Mouse (Mus musculus): ENCODE measurements around the gene Fancb. TPM values are rescaled to one million over a fixed set of nuclear protein-coding genes. Genes with fewer than 3 reads are reported as not detected.

The Fancb gene
- 7.2 and 7.7 TPM in 2 replicates for polyA plus RNA-seq (2015; fragmentation: Nextera tagmentation; extraction: Ambion mirVana)

GRCm38 (mm10) chrX:164980193-164980775, at the start of gene Fancb, which contains the start of gene Mospd2:
Fancb (plus strand) TSS chrX:164980592.
Mospd2 (minus strand) TSS chrX:164980375.
- WGBS: 12% methylated on average over 24 of the region's 26 CpGs
- Histone ChIP-seq H3K27ac (peak within 1 kb of the TSS; percentile 48; the same call in 1 of the 2 replicates), H3K4me2 (peak within 1 kb of the TSS; percentile 58), H3K9ac (peak within 1 kb of the TSS; percentile 65), H3K4me3 (peak within 1 kb of the TSS; percentile 52), H3K4me1 (peaks cover 11% of the 10 kb centered on the region), H3K9me3 (replicated peaks) (no peaks in the 10 kb centered on the region), H3K36me3 (ENCODE audit: poor library complexity, severe bottlenecking) (no peaks in the 10 kb centered on the region), H3K27me3 (no peaks in the 10 kb centered on the region)
- ATAC-seq: peak; percentile 100

- no peaks in the 10 kb centered on the region for H3K4me1 ChIP-seq
- H3K4me3 ChIP-seq: no peak overlapping the region
- no peak overlapping the region for H3K9ac ChIP-seq
- no peak overlapping the region for H3K27ac ChIP-seq
- no peaks in the 10 kb centered on the region for H3K27me3 ChIP-seq
- peaks cover 15% of the 10 kb centered on the region for H3K36me3 ChIP-seq (ENCODE audit: poor library complexity, severe bottlenecking)
- no peak for ATAC-seq
- H3K9me3 ChIP-seq (replicated peaks): no peaks in the 10 kb centered on the region
- 97% methylated on average over 5 of the region's 5 CpGs for WGBS
- H3K4me2 ChIP-seq: no peak overlapping the region
Observed at GRCm38 (mm10) chrX:164941540-164941939, 38.9 kb upstream of the Fancb start.

GRCm38 (mm10) chrX:164951858-164952576, 28.4 kb upstream of the Fancb start:
- 76% methylated on average over 11 of the region's 11 CpGs for WGBS

GRCm38 (mm10) chrX:164952601-164953375, 27.6 kb upstream of the Fancb start:
- Histone ChIP-seq H3K36me3 (ENCODE audit: poor library complexity, severe bottlenecking) (0 out of 2 replicates have a peak, but pooled peaks cover 6% of the 10 kb centered on the region), H3K9me3 (replicated peaks) (no peaks in the 10 kb centered on the region), H3K4me2 (no peak overlapping the region), H3K27ac (no peak overlapping the region), H3K9ac (no peak overlapping the region), H3K4me3 (no peak overlapping the region), H3K4me1 (no peaks in the 10 kb centered on the region), H3K27me3 (no peaks in the 10 kb centered on the region)
- WGBS: 80% methylated on average over 5 of the region's 5 CpGs
- no peak for ATAC-seq

More at GRCm38 (mm10) chrX:164951858-164952576, 28.4 kb upstream of the Fancb start:
- Histone ChIP-seq H3K27ac (no peak overlapping the region), H3K4me1 (no peaks in the 10 kb centered on the region), H3K4me2 (no peak overlapping the region), H3K27me3 (no peaks in the 10 kb centered on the region), H3K4me3 (no peak overlapping the region), H3K36me3 (ENCODE audit: poor library complexity, severe bottlenecking) (0 out of 2 replicates have a peak, but pooled peaks cover 8% of the 10 kb centered on the region), H3K9me3 (replicated peaks) (no peaks in the 10 kb centered on the region), H3K9ac (no peak overlapping the region)
- no peak for ATAC-seq

DNA sequence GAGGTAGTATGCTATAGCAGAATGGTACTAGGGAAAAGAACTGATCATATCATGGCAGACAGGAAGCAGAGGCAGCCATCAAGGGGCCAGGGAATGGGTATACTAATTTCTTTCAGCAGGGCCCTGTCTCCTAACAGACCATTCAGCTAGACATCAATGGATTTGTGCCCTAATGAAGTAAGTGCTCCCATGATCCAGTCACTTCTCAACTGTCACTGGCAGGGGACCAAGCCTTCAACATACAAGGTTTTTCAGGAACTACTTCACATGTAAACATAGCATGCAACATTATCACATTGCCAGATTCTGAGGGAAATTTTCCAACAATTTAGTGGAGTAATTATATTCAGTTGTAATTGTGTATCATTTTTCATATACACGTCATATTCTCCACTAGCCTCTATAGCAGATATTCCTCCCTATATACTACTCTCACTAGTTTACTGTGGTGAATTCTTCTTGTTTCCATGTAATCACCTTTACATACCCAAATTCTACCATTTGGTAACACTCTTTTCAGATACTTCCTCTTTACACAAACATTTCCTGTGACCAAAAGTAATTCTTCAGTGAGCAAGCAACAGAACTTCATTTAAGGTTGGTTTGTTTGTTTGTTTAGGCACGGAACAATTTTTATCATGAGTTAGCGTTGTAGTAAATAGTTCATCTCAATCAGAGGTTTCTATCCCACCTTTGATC, 14.5 kb upstream of the Fancb start:
- ATAC-seq: no peak
- 88% methylated on average over 3 of the region's 3 CpGs for WGBS

GRCm38 (mm10) chrX:164971206-164971605, 9.2 kb upstream of the Fancb start:
- Histone ChIP-seq H3K36me3 (ENCODE audit: poor library complexity, severe bottlenecking) (no peaks in the 10 kb centered on the region), H3K4me1 (no peaks in the 10 kb centered on the region), H3K27me3 (no peaks in the 10 kb centered on the region), H3K27ac (no peak overlapping the region), H3K4me3 (no peak overlapping the region), H3K9me3 (replicated peaks) (no peaks in the 10 kb centered on the region), H3K9ac (no peak overlapping the region), H3K4me2 (no peak overlapping the region)
- no peak for ATAC-seq
- WGBS: 62% methylated on average over 3 of the region's 3 CpGs

More for the DNA sequence above, 14.5 kb upstream of the Fancb start:
- H3K9ac ChIP-seq: no peak overlapping the region
- no peaks in the 10 kb centered on the region for H3K4me1 ChIP-seq
- no peaks in the 10 kb centered on the region for H3K9me3 ChIP-seq (replicated peaks)
- no peak overlapping the region for H3K27ac ChIP-seq
- H3K27me3 ChIP-seq: no peaks in the 10 kb centered on the region
- H3K4me3 ChIP-seq: no peak overlapping the region
- H3K36me3 ChIP-seq (ENCODE audit: poor library complexity, severe bottlenecking): no peaks in the 10 kb centered on the region
- no peak overlapping the region for H3K4me2 ChIP-seq

DNA sequence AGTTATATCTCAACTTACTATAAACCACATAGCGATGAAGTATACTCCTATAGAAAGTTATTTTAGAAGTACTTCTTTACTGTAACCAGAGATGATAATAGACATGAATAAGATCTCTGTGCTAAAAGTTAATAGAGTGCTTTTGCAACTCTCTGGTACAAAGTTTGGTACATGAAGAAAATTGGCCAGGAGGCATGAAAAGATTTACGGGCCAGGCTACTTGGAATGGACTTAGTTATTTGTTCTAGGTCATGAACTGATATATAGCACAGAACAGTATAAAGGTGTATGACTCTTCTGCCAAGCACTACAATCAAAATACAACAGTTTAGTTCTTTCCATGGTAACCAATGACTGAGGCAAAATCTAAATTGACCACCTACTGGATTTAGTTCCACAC, 1.5 kb upstream of the Fancb start:
- ATAC-seq: no peak
- peaks cover 11% of the 10 kb centered on the region for H3K4me1 ChIP-seq
- no peak overlapping the region for H3K9ac ChIP-seq
- H3K36me3 ChIP-seq (ENCODE audit: poor library complexity, severe bottlenecking): no peaks in the 10 kb centered on the region
- peak overlapping the region; percentile 58; the same call in 1 of the 2 replicates for H3K4me2 ChIP-seq
- H3K27me3 ChIP-seq: no peaks in the 10 kb centered on the region
- H3K27ac ChIP-seq: no peak overlapping the region
- WGBS: 97% methylated on average over 2 of the region's 2 CpGs
- H3K9me3 ChIP-seq (replicated peaks): no peaks in the 10 kb centered on the region
- H3K4me3 ChIP-seq: no peak overlapping the region

DNA sequence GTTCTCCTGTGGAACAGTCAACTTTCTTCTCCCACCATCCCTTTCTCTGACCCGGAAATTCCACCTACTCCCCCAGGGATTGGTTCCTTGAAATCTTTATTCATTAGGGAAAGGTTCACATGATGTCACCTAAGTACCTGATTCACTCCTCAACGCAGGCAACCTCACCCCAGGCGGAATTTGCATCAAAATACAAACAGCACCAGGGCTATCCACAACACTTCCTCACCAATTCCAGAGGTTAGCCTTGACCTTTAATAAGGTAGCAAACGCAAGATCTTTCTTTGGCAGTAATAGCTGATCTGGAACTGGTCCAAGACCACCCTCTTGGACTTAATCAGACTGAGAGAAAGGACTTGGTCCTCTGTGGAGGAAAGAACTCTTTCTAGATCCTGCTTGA, 22.7 kb downstream of the Fancb start:
- H3K4me3 ChIP-seq: no peak overlapping the region
- no peak overlapping the region for H3K4me2 ChIP-seq
- H3K27ac ChIP-seq: no peak overlapping the region
- WGBS: 28% methylated on average over 4 of the region's 4 CpGs
- no peaks in the 10 kb centered on the region for H3K36me3 ChIP-seq (ENCODE audit: poor library complexity, severe bottlenecking)
- no peaks in the 10 kb centered on the region for H3K9me3 ChIP-seq (replicated peaks)
- H3K27me3 ChIP-seq: peaks cover 3% of the 10 kb centered on the region; the same call in 1 of the 2 replicates
- ATAC-seq: no peak
- no peak overlapping the region for H3K9ac ChIP-seq
- no peaks in the 10 kb centered on the region for H3K4me1 ChIP-seq

- H3K27ac ChIP-seq: no peak within 1 kb of the TSS
- ATAC-seq: no peak
Observed at GRCm38 (mm10) chrX:165004779-165005324, 24.5 kb downstream of the Fancb start, which contains the start of gene Gm17604. Gm17604 (minus strand) TSS chrX:165004829.

More at GRCm38 (mm10) chrX:165004779-165005324, 24.5 kb downstream of the Fancb start, which contains the start of gene Gm17604:
- H3K27me3 ChIP-seq: peaks cover 3% of the 10 kb centered on the region; the same call in 1 of the 2 replicates
- no peaks in the 10 kb centered on the region for H3K36me3 ChIP-seq (ENCODE audit: poor library complexity, severe bottlenecking)
- no peak within 1 kb of the TSS for H3K4me2 ChIP-seq
- H3K4me1 ChIP-seq: no peaks in the 10 kb centered on the region
- no peak within 1 kb of the TSS for H3K4me3 ChIP-seq
- H3K9ac ChIP-seq: no peak within 1 kb of the TSS
- no peaks in the 10 kb centered on the region for H3K9me3 ChIP-seq (replicated peaks)
